Mouse (Mus musculus): ENCODE data around the gene Cmpk1. TPM values are rescaled to one million over a fixed set of nuclear protein-coding genes. Genes with fewer than 3 reads are reported as not detected.

Cmpk1 gene
- polyA plus RNA-seq, 1 experiment from 2014 or later: 175 TPM

GRCm38 (mm10) chr4:114916056-114916455, 71.0 kb downstream of the Cmpk1 start:
- Histone ChIP-seq H3K4me1 (replicated peaks; ENCODE audit: control insufficient read depth, insufficient read depth) (no peaks in the 10 kb centered on the region), H3K27me3 (ENCODE audit: control insufficient read depth, insufficient read depth, low read length) (peaks cover 13% of the 10 kb centered on the region; the same call in 1 of the 2 replicates), H3K27ac (replicated peaks) (no peak overlapping the region), H3K9ac (ENCODE audit: low read length) (no peak overlapping the region), H3K4me2 (replicated peaks; ENCODE audit: low read depth) (no peak overlapping the region), H3K9me3 (ENCODE audit: control insufficient read depth, low read length) (no peaks in the 10 kb centered on the region), H3K36me3 (ENCODE audit: control insufficient read depth, insufficient read depth, low read length) (no peaks in the 10 kb centered on the region), H3K4me3 (ENCODE audit: low read depth, low read length) (no peak overlapping the region)
- DNase-seq (ENCODE audit: low spot score) (no peak), ATAC-seq (ENCODE audit: low FRiP score, low TSS enrichment) (no peak)
- TF ChIP-seq EP300 (optimal IDR thresholded peaks at IDR 0.05): no peak
- TF ChIP-seq CTCF (IDR thresholded peaks at IDR 0.05; ENCODE audit: low read depth): no peak
- WGBS: 39% methylated on average over 4 of the region's 4 CpGs

DNA sequence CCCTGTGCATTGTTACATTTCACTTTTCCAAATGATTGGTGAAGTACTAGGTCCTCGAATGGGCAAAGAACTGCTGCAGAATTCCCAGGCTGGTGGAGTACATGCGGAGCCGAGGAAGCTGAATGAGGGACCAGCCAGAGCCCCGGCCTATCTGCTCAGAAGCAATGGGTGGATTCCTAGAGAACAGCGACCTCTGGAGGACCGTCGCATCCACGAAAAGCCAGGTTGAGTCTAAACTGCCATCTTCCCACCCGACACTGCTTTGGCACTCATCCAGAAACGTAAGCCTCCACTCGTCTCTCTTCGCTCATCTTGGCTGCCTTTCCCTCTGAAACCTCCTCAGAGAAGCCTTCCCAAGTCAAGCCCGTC, 73.5 kb downstream of the Cmpk1 start:
- Histone ChIP-seq H3K27ac (replicated peaks) (no peak overlapping the region), H3K4me1 (replicated peaks; ENCODE audit: control insufficient read depth, insufficient read depth) (0 out of 2 replicates have a peak, but pooled peaks cover 3% of the 10 kb centered on the region), H3K4me2 (replicated peaks; ENCODE audit: low read depth) (no peak overlapping the region), H3K4me3 (ENCODE audit: low read depth, low read length) (no peak overlapping the region), H3K9me3 (ENCODE audit: control insufficient read depth, low read length) (no peaks in the 10 kb centered on the region), H3K36me3 (ENCODE audit: control insufficient read depth, insufficient read depth, low read length) (no peaks in the 10 kb centered on the region), H3K27me3 (ENCODE audit: control insufficient read depth, insufficient read depth, low read length) (peaks cover 23% of the 10 kb centered on the region; the same call in 1 of the 2 replicates), H3K9ac (ENCODE audit: low read length) (no peak overlapping the region)
- TF ChIP-seq CTCF (IDR thresholded peaks at IDR 0.05; ENCODE audit: low read depth) (peak; percentile 73), EP300 (optimal IDR thresholded peaks at IDR 0.05) (no peak)
- no peak; the same call in 1 of the 2 replicates for ATAC-seq (ENCODE audit: low FRiP score, low TSS enrichment)
- DNase-seq (ENCODE audit: low spot score): peak; percentile 68
- WGBS: 2% methylated on average over 13 of the region's 13 CpGs

DNA sequence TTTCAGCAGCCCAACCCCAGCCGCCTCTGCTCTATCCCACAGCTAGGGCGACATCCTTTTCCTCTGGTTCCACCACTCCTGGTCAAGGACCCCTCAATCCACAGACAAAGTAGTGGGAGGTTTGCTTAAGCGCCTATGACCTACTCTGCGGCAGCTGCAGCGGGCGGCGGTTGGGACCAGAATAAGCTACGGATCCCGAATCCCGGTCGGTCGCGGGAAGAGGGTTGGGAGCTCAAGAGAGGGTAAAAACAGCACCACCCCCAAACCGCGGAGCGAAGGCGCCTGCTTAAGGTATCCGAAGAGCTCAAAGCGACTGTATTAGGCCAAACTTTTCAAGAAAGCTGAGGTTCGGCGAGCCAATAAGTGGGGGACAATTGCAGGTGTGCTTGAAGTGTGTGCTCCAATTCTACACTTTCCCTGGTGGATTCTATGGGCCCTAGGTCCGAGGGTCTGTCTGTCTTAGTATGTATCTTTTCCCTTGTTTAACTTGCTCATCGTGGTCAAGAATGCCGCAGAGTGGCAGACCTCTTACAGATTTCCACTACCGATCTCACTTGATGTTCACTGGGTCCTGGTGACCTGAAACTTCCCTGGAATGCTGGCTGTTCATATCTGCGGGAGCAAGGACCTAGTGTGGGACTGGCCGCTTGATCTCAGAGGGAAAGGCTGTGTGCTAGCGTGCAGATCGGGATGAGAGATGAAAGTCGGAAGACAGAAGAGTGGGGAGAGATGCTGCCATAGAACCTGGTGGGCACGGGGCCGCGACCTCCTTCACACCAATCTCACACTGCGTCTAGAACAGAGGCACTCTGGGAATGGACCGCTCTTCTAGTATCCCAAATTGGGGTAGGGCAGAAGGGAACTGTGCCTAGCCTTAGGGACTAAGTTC, 74.1 kb downstream of the Cmpk1 start:
- Histone ChIP-seq H3K27ac (replicated peaks) (no peak overlapping the region), H3K27me3 (ENCODE audit: control insufficient read depth, insufficient read depth, low read length) (peaks cover 30% of the 10 kb centered on the region; the same call in 1 of the 2 replicates), H3K9ac (ENCODE audit: low read length) (no peak overlapping the region), H3K4me3 (ENCODE audit: low read depth, low read length) (no peak overlapping the region), H3K9me3 (ENCODE audit: control insufficient read depth, low read length) (no peaks in the 10 kb centered on the region), H3K4me2 (replicated peaks; ENCODE audit: low read depth) (no peak overlapping the region), H3K36me3 (ENCODE audit: control insufficient read depth, insufficient read depth, low read length) (no peaks in the 10 kb centered on the region), H3K4me1 (replicated peaks; ENCODE audit: control insufficient read depth, insufficient read depth) (0 out of 2 replicates have a peak, but pooled peaks cover 3% of the 10 kb centered on the region)
- ATAC-seq (ENCODE audit: low FRiP score, low TSS enrichment) (no peak), DNase-seq (ENCODE audit: low spot score) (no peak)
- TF ChIP-seq CTCF (IDR thresholded peaks at IDR 0.05; ENCODE audit: low read depth): no peak
- TF ChIP-seq EP300 (optimal IDR thresholded peaks at IDR 0.05): no peak
- WGBS: 15% methylated on average over 35 of the region's 35 CpGs

- WGBS: 5% methylated on average over 20 of the region's 20 CpGs
- 0 out of 2 replicates have a peak, but pooled peaks cover 3% of the 10 kb centered on the region for H3K4me1 ChIP-seq (replicated peaks; ENCODE audit: control insufficient read depth, insufficient read depth)
- H3K36me3 ChIP-seq (ENCODE audit: control insufficient read depth, insufficient read depth, low read length): no peaks in the 10 kb centered on the region
- ATAC-seq (ENCODE audit: low FRiP score, low TSS enrichment) (no peak), DNase-seq (ENCODE audit: low spot score) (peak; percentile 54)
- H3K27ac ChIP-seq (replicated peaks): no peak overlapping the region
- peak overlapping the region; percentile 51 for H3K4me3 ChIP-seq (ENCODE audit: low read depth, low read length)
- no peak for TF ChIP-seq EP300 (optimal IDR thresholded peaks at IDR 0.05)
- peak; percentile 69 for TF ChIP-seq CTCF (IDR thresholded peaks at IDR 0.05; ENCODE audit: low read depth)
- peak overlapping the region; percentile 88 for H3K4me2 ChIP-seq (replicated peaks; ENCODE audit: low read depth)
- H3K9me3 ChIP-seq (ENCODE audit: control insufficient read depth, low read length): no peaks in the 10 kb centered on the region
- H3K27me3 ChIP-seq (ENCODE audit: control insufficient read depth, insufficient read depth, low read length): peaks cover 49% of the 10 kb centered on the region; the same call in 1 of the 2 replicates
- H3K9ac ChIP-seq (ENCODE audit: low read length): no peak overlapping the region
Measured at GRCm38 (mm10) chr4:114909602-114910484, 77.2 kb downstream of the Cmpk1 start.

Other genes with a start within 250 kb of the Cmpk1 start
- not detected in 2 replicates for gene Gm12830, start 165.5 kb downstream of the Cmpk1 start, polyA plus RNA-seq (2015; fragmentation: Nextera tagmentation; extraction: Ambion mirVana)
- 0.06 TPM in 1 of 2 replicates, not detected in the other for gene Foxd2, start 78.4 kb downstream of the Cmpk1 start, polyA plus RNA-seq (2015; fragmentation: Nextera tagmentation; extraction: Ambion mirVana)
- not detected in 2 replicates for gene Foxe3, start 61.2 kb downstream of the Cmpk1 start, polyA plus RNA-seq (2015; fragmentation: Nextera tagmentation; extraction: Ambion mirVana)
- 1.7 and 1.8 TPM in 2 replicates for gene Stil, start 12.9 kb upstream of the Cmpk1 start, polyA plus RNA-seq (2015; fragmentation: Nextera tagmentation; extraction: Ambion mirVana)
- gene Tal1, start 69.2 kb upstream of the Cmpk1 start, polyA plus RNA-seq (2015; fragmentation: Nextera tagmentation; extraction: Ambion mirVana): 0.16 and 0.19 TPM in 2 replicates
- gene Pdzk1ip1, start 101.5 kb upstream of the Cmpk1 start, polyA plus RNA-seq (2015; fragmentation: Nextera tagmentation; extraction: Ambion mirVana): 255 and 279 TPM in 2 replicates
- 0.28 and 0.29 TPM in 2 replicates for gene Cyp4x1, start 147.0 kb upstream of the Cmpk1 start, polyA plus RNA-seq (2015; fragmentation: Nextera tagmentation; extraction: Ambion mirVana)

Measured in stomach, postnatal 0 days (tissue).